Mouse (Mus musculus): ENCODE data around the gene Emc9. TPM values are rescaled to one million over a fixed set of nuclear protein-coding genes. Genes with fewer than 3 reads are reported as not detected.

Gene Emc9
- polyA plus RNA-seq, 1 experiment from 2014 or later = 2.1 TPM

GRCm38 (mm10) chr14:55615876-55616275, 30.8 kb upstream of the Emc9 start:
- no peak overlapping the region for H3K4me2 ChIP-seq
- no peaks in the 10 kb centered on the region for H3K9me3 ChIP-seq (ENCODE audit: low read depth, low read length)
- WGBS = 31% methylated on average over 2 of the region's 2 CpGs
- ATAC-seq (ENCODE audit: insufficient read depth) = no peak
- no peak overlapping the region for H3K9ac ChIP-seq
- no peak overlapping the region for H3K4me3 ChIP-seq (ENCODE audit: low read depth, low read length)
- no peak for TF ChIP-seq CTCF (IDR thresholded peaks at IDR 0.05; ENCODE audit: low read depth)
- H3K36me3 ChIP-seq (ENCODE audit: insufficient read depth) = no peaks in the 10 kb centered on the region
- H3K27me3 ChIP-seq (ENCODE audit: insufficient read depth, low read length) = no peaks in the 10 kb centered on the region
- H3K27ac ChIP-seq (ENCODE audit: low read depth) = no peak overlapping the region
- no peak for DNase-seq
- no peaks in the 10 kb centered on the region for H3K4me1 ChIP-seq (ENCODE audit: insufficient read depth)

GRCm38 (mm10) chr14:55614565-55615178, 29.6 kb upstream of the Emc9 start:
- ATAC-seq (ENCODE audit: insufficient read depth) (no peak), DNase-seq (no peak)
- H3K4me2 ChIP-seq = no peak overlapping the region
- 66% methylated on average over 7 of the region's 7 CpGs for WGBS
- H3K27me3 ChIP-seq (ENCODE audit: insufficient read depth, low read length) = no peaks in the 10 kb centered on the region
- H3K36me3 ChIP-seq (ENCODE audit: insufficient read depth) = no peaks in the 10 kb centered on the region
- no peaks in the 10 kb centered on the region for H3K9me3 ChIP-seq (ENCODE audit: low read depth, low read length)
- TF ChIP-seq CTCF (IDR thresholded peaks at IDR 0.05; ENCODE audit: low read depth) = no peak
- no peak overlapping the region for H3K9ac ChIP-seq
- H3K4me3 ChIP-seq (ENCODE audit: low read depth, low read length) = no peak overlapping the region
- no peaks in the 10 kb centered on the region for H3K4me1 ChIP-seq (ENCODE audit: insufficient read depth)
- H3K27ac ChIP-seq (ENCODE audit: low read depth) = no peak overlapping the region

GRCm38 (mm10) chr14:55613346-55613745, 28.2 kb upstream of the Emc9 start:
- no peaks in the 10 kb centered on the region for H3K4me1 ChIP-seq (ENCODE audit: insufficient read depth)
- peaks cover 10% of the 10 kb centered on the region for H3K36me3 ChIP-seq (ENCODE audit: insufficient read depth)
- no peak overlapping the region for H3K9ac ChIP-seq
- TF ChIP-seq CTCF (IDR thresholded peaks at IDR 0.05; ENCODE audit: low read depth) = no peak
- H3K4me2 ChIP-seq = no peak overlapping the region
- no peak overlapping the region for H3K27ac ChIP-seq (ENCODE audit: low read depth)
- 60% methylated on average over 6 of the region's 6 CpGs for WGBS
- no peaks in the 10 kb centered on the region for H3K9me3 ChIP-seq (ENCODE audit: low read depth, low read length)
- DNase-seq (no peak), ATAC-seq (ENCODE audit: insufficient read depth) (no peak)
- H3K27me3 ChIP-seq (ENCODE audit: insufficient read depth, low read length) = no peaks in the 10 kb centered on the region
- no peak overlapping the region for H3K4me3 ChIP-seq (ENCODE audit: low read depth, low read length)

DNA sequence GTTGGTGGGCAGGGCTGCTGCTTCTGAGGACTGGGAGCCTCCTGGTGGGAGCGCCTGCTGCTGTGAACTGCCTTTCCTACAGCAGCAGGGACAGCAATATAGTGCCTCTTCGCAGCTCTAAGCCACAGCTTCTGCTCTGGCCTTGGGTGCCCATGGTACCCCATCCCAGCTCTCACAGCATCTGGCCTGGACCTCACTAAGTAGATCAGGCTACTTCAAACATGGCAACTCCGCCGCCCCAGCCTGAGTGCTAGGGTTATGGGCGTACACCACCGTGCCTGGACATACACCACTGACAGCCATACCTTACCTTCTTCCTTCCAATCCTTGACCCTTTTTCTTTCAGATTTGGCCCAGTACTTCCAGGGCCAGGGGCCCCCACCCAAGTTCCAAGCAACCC, 23.2 kb upstream of the Emc9 start:
- DNase-seq (no peak), ATAC-seq (ENCODE audit: insufficient read depth) (no peak)
- Histone ChIP-seq H3K9me3 (ENCODE audit: low read depth, low read length) (no peaks in the 10 kb centered on the region), H3K36me3 (ENCODE audit: insufficient read depth) (peaks cover 40% of the 10 kb centered on the region), H3K4me1 (ENCODE audit: insufficient read depth) (0 out of 2 replicates have a peak, but pooled peaks cover 4% of the 10 kb centered on the region), H3K27ac (ENCODE audit: low read depth) (no peak overlapping the region), H3K4me3 (ENCODE audit: low read depth, low read length) (no peak overlapping the region), H3K27me3 (ENCODE audit: insufficient read depth, low read length) (no peaks in the 10 kb centered on the region), H3K4me2 (no peak overlapping the region), H3K9ac (no peak overlapping the region)
- no peak for TF ChIP-seq CTCF (IDR thresholded peaks at IDR 0.05; ENCODE audit: low read depth)
- 93% methylated on average over 6 of the region's 6 CpGs for WGBS

- 87% methylated on average over 16 of the region's 16 CpGs for WGBS
- TF ChIP-seq CTCF (IDR thresholded peaks at IDR 0.05; ENCODE audit: low read depth) = no peak
- DNase-seq = no peak
- Histone ChIP-seq H3K9ac (no peak overlapping the region), H3K4me1 (ENCODE audit: insufficient read depth) (0 out of 2 replicates have a peak, but pooled peaks cover 4% of the 10 kb centered on the region), H3K9me3 (ENCODE audit: low read depth, low read length) (no peaks in the 10 kb centered on the region), H3K4me2 (no peak overlapping the region), H3K4me3 (ENCODE audit: low read depth, low read length) (no peak overlapping the region), H3K36me3 (ENCODE audit: insufficient read depth) (peaks cover 57% of the 10 kb centered on the region), H3K27me3 (ENCODE audit: insufficient read depth, low read length) (no peaks in the 10 kb centered on the region), H3K27ac (ENCODE audit: low read depth) (no peak overlapping the region)
- no peak for ATAC-seq (ENCODE audit: insufficient read depth)
These were observed 20.8 kb upstream of the Emc9 start for GRCm38 (mm10) chr14:55605743-55606459.

DNA sequence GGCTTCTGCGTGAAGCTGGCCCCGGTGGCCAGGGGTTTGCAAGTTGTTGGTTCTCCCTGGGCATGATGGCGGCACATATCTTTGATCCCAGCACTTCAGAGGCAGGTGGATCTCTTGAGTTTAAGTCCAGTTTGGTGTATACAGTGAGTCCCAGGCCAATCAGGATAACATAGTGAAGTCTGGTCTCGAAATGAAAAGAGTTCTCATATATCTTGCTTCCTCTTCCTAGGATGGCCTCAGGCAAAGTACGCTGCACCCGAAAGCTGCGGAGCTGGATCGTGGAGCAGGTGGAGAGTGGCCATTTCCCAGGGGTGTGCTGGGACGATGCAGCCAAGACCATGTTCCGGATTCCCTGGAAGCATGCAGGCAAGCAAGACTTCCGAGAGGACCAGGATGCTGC, 19.7 kb upstream of the Emc9 start:
- 92% methylated on average over 11 of the region's 11 CpGs for WGBS
- TF ChIP-seq CTCF (IDR thresholded peaks at IDR 0.05; ENCODE audit: low read depth) = no peak
- no peak for ATAC-seq (ENCODE audit: insufficient read depth)
- H3K27ac ChIP-seq (ENCODE audit: low read depth) = 0 out of 2 replicates have a peak overlapping the region, but pooled peaks have one; percentile 77
- no peaks in the 10 kb centered on the region for H3K9me3 ChIP-seq (ENCODE audit: low read depth, low read length)
- H3K4me2 ChIP-seq = peak overlapping the region; percentile 62
- H3K4me1 ChIP-seq (ENCODE audit: insufficient read depth) = 0 out of 2 replicates have a peak, but pooled peaks cover 4% of the 10 kb centered on the region
- DNase-seq = no peak
- no peaks in the 10 kb centered on the region for H3K27me3 ChIP-seq (ENCODE audit: insufficient read depth, low read length)
- H3K36me3 ChIP-seq (ENCODE audit: insufficient read depth) = peaks cover 66% of the 10 kb centered on the region
- H3K4me3 ChIP-seq (ENCODE audit: low read depth, low read length) = peak overlapping the region; percentile 32; the same call in 1 of the 2 replicates
- H3K9ac ChIP-seq = no peak overlapping the region

All from lung, embryonic 14.5 days (tissue).